Comparison of ENCODE assay signal across 17 mouse cellular contexts in genomic region chr4:57688131-57688530, GRCm38 (mm10). TPM values are rescaled to one million over a fixed set of nuclear protein-coding genes. Genes with fewer than 3 reads are reported as not detected.
DNase-seq lines count a peak whose midpoint lies in the region; ATAC-seq and TF ChIP-seq lines count a peak whose summit lies in the region.
"Had no signal": no experiment of that assay in that cellular context is flagged by ENCODE, and none has a peak within 500 bp of the region (broad histone marks: within the 10 kb centered on the region; RNA-seq: fewer than 3 reads in every experiment).

No protein-coding gene starts in this region.

- no peak for TF ChIP-seq EP300 in heart, postnatal 0 days (IDR thresholded peaks at IDR 0.05; ENCODE audit: low read depth)
- TF ChIP-seq EP300 in lung, postnatal 0 days (IDR thresholded peaks at IDR 0.05), result no peak

- DNase-seq in heart, adult 11 months, result peak; percentile 97
- no peak for DNase-seq in heart, postnatal 0 days (ENCODE audit: low spot score)
- no peak for DNase-seq in heart, postnatal 36 days
- peak; percentile 12 for DNase-seq in lung, embryonic 14.5 days
- no peak for DNase-seq in lung, postnatal 0 days (ENCODE audit: low spot score)
- DNase-seq in layer of hippocampus, adult 9-10 months (ENCODE audit: low spot score), result no peak
- DNase-seq: adrenal gland, adult 2 months; adrenal gland, postnatal 25 days; cerebellum, adult 2 months; cerebellum, postnatal 10 days; forebrain, postnatal 0 days; gastrocnemius, postnatal 36 days had no signal

- ATAC-seq in heart, embryonic 11.5 days (replicated peaks; ENCODE audit: insufficient number of reproducible peaks, low FRiP score, low TSS enrichment), result no peak
- no peak for ATAC-seq in heart, postnatal 0 days (ENCODE audit: insufficient read depth, low read depth)
- ATAC-seq in lung, embryonic 14.5 days (ENCODE audit: insufficient read depth), result no peak
- ATAC-seq in lung, postnatal 0 days, result no peak
- ATAC-seq: forebrain, embryonic 13.5 days; forebrain, postnatal 0 days; intestine, embryonic 16.5 days had no signal

- H3K9ac ChIP-seq in heart, embryonic 11.5 days (ENCODE audit: low read depth, low read length), result no peak overlapping the region
- no peak overlapping the region for H3K9ac ChIP-seq in heart, postnatal 0 days (replicated peaks; ENCODE audit: low read depth, low read length)
- H3K9ac ChIP-seq in lung, embryonic 14.5 days, result no peak overlapping the region
- no peak overlapping the region for H3K9ac ChIP-seq in lung, postnatal 0 days (replicated peaks; ENCODE audit: low read depth)
- H3K9ac ChIP-seq: forebrain, embryonic 13.5 days; forebrain, postnatal 0 days; hindbrain, embryonic 15.5 days had no signal

- no peak overlapping the region for H3K4me3 ChIP-seq in heart, embryonic 11.5 days (ENCODE audit: low read depth, low read length)
- no peak overlapping the region for H3K4me3 ChIP-seq in heart, postnatal 0 days (ENCODE audit: low read depth, low read length)
- no peak overlapping the region for H3K4me3 ChIP-seq in lung, embryonic 14.5 days (ENCODE audit: low read depth, low read length)
- H3K4me3 ChIP-seq in lung, postnatal 0 days (ENCODE audit: low read depth, low read length), result no peak overlapping the region
- H3K4me3 ChIP-seq: embryonic facial prominence, embryonic 10.5 days; forebrain, embryonic 13.5 days; hindbrain, embryonic 15.5 days had no signal

- TF ChIP-seq CTCF in heart, postnatal 0 days (IDR thresholded peaks at IDR 0.05; ENCODE audit: low read depth), result no peak
- no peak for TF ChIP-seq CTCF in lung, embryonic 14.5 days (IDR thresholded peaks at IDR 0.05; ENCODE audit: low read depth)
- TF ChIP-seq CTCF in lung, postnatal 0 days (IDR thresholded peaks at IDR 0.05), result no peak

- WGBS in heart, embryonic 11.5 days (ENCODE audit: insufficient replicate concordance), result 59% methylated on average over 9 of the region's 9 CpGs
- WGBS in heart, postnatal 0 days, result 64% methylated on average over 9 of the region's 9 CpGs
- 76% methylated on average over 9 of the region's 9 CpGs for WGBS in lung, embryonic 14.5 days
- 63% methylated on average over 9 of the region's 9 CpGs for WGBS in lung, postnatal 0 days

- H3K4me2 ChIP-seq in heart, embryonic 11.5 days, result no peak overlapping the region
- H3K4me2 ChIP-seq in heart, postnatal 0 days (ENCODE audit: low read depth, low read length), result no peak overlapping the region
- no peak overlapping the region for H3K4me2 ChIP-seq in lung, embryonic 14.5 days
- no peak overlapping the region for H3K4me2 ChIP-seq in lung, postnatal 0 days (replicated peaks; ENCODE audit: low read depth, low read length)
- H3K4me2 ChIP-seq: forebrain, embryonic 13.5 days; hindbrain, embryonic 15.5 days had no signal

- no peaks in the 10 kb centered on the region for H3K9me3 ChIP-seq in heart, embryonic 11.5 days (replicated peaks; ENCODE audit: control insufficient read depth, low read length)
- no peaks in the 10 kb centered on the region for H3K9me3 ChIP-seq in heart, postnatal 0 days (replicated peaks; ENCODE audit: control insufficient read depth, low read length)
- no peaks in the 10 kb centered on the region for H3K9me3 ChIP-seq in lung, embryonic 14.5 days (ENCODE audit: low read depth, low read length)
- no peaks in the 10 kb centered on the region for H3K9me3 ChIP-seq in lung, postnatal 0 days (ENCODE audit: low read length)
- H3K9me3 ChIP-seq: embryonic facial prominence, embryonic 10.5 days; forebrain, embryonic 13.5 days; hindbrain, embryonic 15.5 days had no signal

- no peak overlapping the region for H3K27ac ChIP-seq in heart, embryonic 11.5 days (ENCODE audit: low read depth, low read length)
- H3K27ac ChIP-seq in heart, postnatal 0 days (ENCODE audit: low read depth), result 0 out of 2 replicates have a peak overlapping the region, but pooled peaks have one; percentile 9
- H3K27ac ChIP-seq in lung, embryonic 14.5 days (ENCODE audit: low read depth), result no peak overlapping the region
- no peak overlapping the region for H3K27ac ChIP-seq in lung, postnatal 0 days (ENCODE audit: low read length)
- H3K27ac ChIP-seq: embryonic facial prominence, embryonic 10.5 days; forebrain, embryonic 13.5 days; hindbrain, embryonic 15.5 days had no signal

- no peaks in the 10 kb centered on the region for H3K27me3 ChIP-seq in heart, embryonic 11.5 days (ENCODE audit: control insufficient read depth, insufficient read depth, low read length)
- H3K27me3 ChIP-seq in heart, postnatal 0 days (ENCODE audit: control insufficient read depth, insufficient read depth, low read length), result no peaks in the 10 kb centered on the region
- H3K27me3 ChIP-seq in lung, embryonic 14.5 days (ENCODE audit: insufficient read depth, low read length), result no peaks in the 10 kb centered on the region
- H3K27me3 ChIP-seq in lung, postnatal 0 days (replicated peaks; ENCODE audit: insufficient read depth, low read length), result no peaks in the 10 kb centered on the region
- H3K27me3 ChIP-seq: hindbrain, embryonic 15.5 days had no signal

- peaks cover 12% of the 10 kb centered on the region for H3K36me3 ChIP-seq in heart, embryonic 11.5 days (ENCODE audit: control insufficient read depth, insufficient read depth, low read length)
- H3K36me3 ChIP-seq in heart, postnatal 0 days (replicated peaks; ENCODE audit: control insufficient read depth, insufficient read depth, low read length), result peaks cover 46% of the 10 kb centered on the region
- peaks cover 20% of the 10 kb centered on the region for H3K36me3 ChIP-seq in lung, embryonic 14.5 days (ENCODE audit: insufficient read depth)
- no peaks in the 10 kb centered on the region for H3K36me3 ChIP-seq in lung, postnatal 0 days (ENCODE audit: insufficient read depth, low read length)

- intact Hi-C loops in heart, postnatal 36 days (cut with DNase I), result loop anchor here (2.0 kb wide), 1 partner anchor 13 kb away; no protein-coding TSS in a partner anchor

- peaks cover 17% of the 10 kb centered on the region for H3K4me1 ChIP-seq in heart, embryonic 11.5 days (ENCODE audit: control insufficient read depth, insufficient read depth, low read length)
- H3K4me1 ChIP-seq in heart, postnatal 0 days (ENCODE audit: control insufficient read depth, insufficient read depth), result peaks cover 16% of the 10 kb centered on the region
- 0 out of 2 replicates have a peak, but pooled peaks cover 7% of the 10 kb centered on the region for H3K4me1 ChIP-seq in lung, embryonic 14.5 days (ENCODE audit: insufficient read depth)
- H3K4me1 ChIP-seq in lung, postnatal 0 days (ENCODE audit: insufficient read depth, low read depth, low read length), result no peaks in the 10 kb centered on the region; the same call in 1 of the 2 replicates
- H3K4me1 ChIP-seq: hindbrain, embryonic 15.5 days had no signal

RNA-seq across cellular contexts. Expression of gene Akap2, which starts 29.3 kb away (rescaled TPM):
- 43.4 and 45.9 TPM in 2 replicates for polyA plus RNA-seq in heart, embryonic 11.5 days (2014; fragmentation: Nextera tagmentation; extraction: Ambion mirVana)
- 64.1 and 65.5 TPM in 2 replicates for total RNA-seq in heart, postnatal 0 days (2014; rRNA removed; ENCODE audit: low replicate concordance)
- 33.8 and 37.7 TPM in 2 replicates for polyA plus RNA-seq in heart, postnatal 0 days (2015; fragmentation: Nextera tagmentation; extraction: Ambion mirVana)
- total RNA-seq in heart, postnatal 36 days (2021), result 10 to 100 TPM; 89.4 to 95.7 TPM
- polyA plus RNA-seq in lung, embryonic 14.5 days (2014; fragmentation: Nextera tagmentation; extraction: Ambion mirVana), result 51.9 and 52.6 TPM in 2 replicates
- polyA plus RNA-seq in lung, postnatal 0 days (2015; fragmentation: Nextera tagmentation; extraction: Ambion mirVana), result 112 and 126 TPM in 2 replicates

Comparison
In these comparisons a context has a peak if more than half of its experiments do, and no peak if none do; other contexts are left out.
1. DNase-seq: peak in heart, adult 11 months (single experiment) and lung, embryonic 14.5 days (single experiment); none in heart, postnatal 0 days (single experiment), heart, postnatal 36 days (0 of 2), lung, postnatal 0 days (single experiment) and layer of hippocampus, adult 9-10 months (single experiment).